Mouse (Mus musculus): ENCODE measurements at regions not wholly inside any gene's neighbourhood (a gene's known extent, or its start where the extent isn't known, plus 50 kb on each side); places are given as distances from the start of the nearest gene placed in this dataset.

DNA sequence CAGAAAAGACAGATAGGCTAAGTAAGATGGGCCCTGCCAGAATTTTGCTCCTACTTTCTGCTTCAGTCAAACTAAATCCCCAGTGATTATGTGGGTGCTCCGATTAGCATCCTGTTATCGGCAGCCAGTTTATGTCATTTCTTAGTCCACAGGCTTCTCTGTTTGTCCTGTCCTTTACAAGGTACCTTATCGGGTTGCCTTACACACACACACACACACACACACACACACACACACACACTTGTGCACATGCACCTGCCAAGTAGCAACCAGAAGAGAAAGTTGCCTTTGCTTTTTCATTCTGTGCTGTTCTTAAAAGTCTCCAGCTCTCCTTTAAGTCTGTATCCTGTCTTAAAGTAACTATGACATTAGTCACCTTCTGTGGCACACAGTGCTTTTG, 235.8 kb upstream of the Ankrd55 start:
- TF ChIP-seq CTCF (IDR thresholded peaks at IDR 0.05; ENCODE audit: extremely low read depth, insufficient read length, insufficient replicate concordance, low read depth, low read length) = no peak
- TF ChIP-seq POLR2A (IDR thresholded peaks at IDR 0.05; ENCODE audit: low read depth, low read length) = no peak

Data from small intestine, adult 2 months (tissue).